Mouse (Mus musculus): ENCODE data around the gene Rdh8.
A peak's percentile ranks its signal among the peaks of the same experiment; 100 is the strongest.
"Not testable (repeated sequence)": the region's sequence is repeated elsewhere in the genome, so short reads cannot be mapped to it uniquely, and the experiment has no call there.

Rdh8 gene

GRCm38 (mm10) chr9:20818236-20818635, at the start of gene Rdh8:
TSS of gene Rdh8 (plus strand) at chr9:20818503.
- no peak for DNase-seq

GRCm38 (mm10) chr9:20781286-20781685, 37.0 kb upstream of the Rdh8 start:
- peak; percentile 21 for DNase-seq

GRCm38 (mm10) chr9:20785055-20785454, 33.2 kb upstream of the Rdh8 start:
- DNase-seq, result peak; percentile 47

- DNase-seq, result no peak
Observed at GRCm38 (mm10) chr9:20787992-20788391, 30.3 kb upstream of the Rdh8 start.

- no peak for DNase-seq
Observed at GRCm38 (mm10) chr9:20789651-20790050, 28.7 kb upstream of the Rdh8 start.

GRCm38 (mm10) chr9:20790345-20790744, 28.0 kb upstream of the Rdh8 start:
- no peak for DNase-seq

GRCm38 (mm10) chr9:20794108-20794806, 24.0 kb upstream of the Rdh8 start:
- DNase-seq, result peak; percentile 57

GRCm38 (mm10) chr9:20804266-20805158, 13.8 kb upstream of the Rdh8 start:
- DNase-seq, result peak; percentile 76

GRCm38 (mm10) chr9:20805159-20805495, 13.2 kb upstream of the Rdh8 start:
- peak; percentile 31 for DNase-seq

- DNase-seq, result peak; percentile 21
Observed at GRCm38 (mm10) chr9:20805706-20806105, 12.6 kb upstream of the Rdh8 start.

GRCm38 (mm10) chr9:20810271-20810670, 8.0 kb upstream of the Rdh8 start:
- no peak for DNase-seq

GRCm38 (mm10) chr9:20810773-20811172, 7.5 kb upstream of the Rdh8 start:
- no peak for DNase-seq

GRCm38 (mm10) chr9:20812537-20813271, 5.6 kb upstream of the Rdh8 start:
- peak; percentile 81 for DNase-seq

GRCm38 (mm10) chr9:20814521-20815272, 3.6 kb upstream of the Rdh8 start, which contains the start of gene Col5a3:
TSS of gene Col5a3 (minus strand) at chr9:20815067.
- DNase-seq, result peak; percentile 79

- no peak for DNase-seq
Observed at GRCm38 (mm10) chr9:20820001-20820400, 1.7 kb downstream of the Rdh8 start.

GRCm38 (mm10) chr9:20822821-20823220, 4.5 kb downstream of the Rdh8 start:
- no peak for DNase-seq

- no peak for DNase-seq
Observed at GRCm38 (mm10) chr9:20825781-20826180, 7.5 kb downstream of the Rdh8 start.

GRCm38 (mm10) chr9:20828127-20828526, 9.8 kb downstream of the Rdh8 start:
- no peak for DNase-seq

GRCm38 (mm10) chr9:20830901-20831643, 12.8 kb downstream of the Rdh8 start:
- peak; percentile 98 for DNase-seq

- no peak for DNase-seq
Observed at GRCm38 (mm10) chr9:20834881-20835280, 16.6 kb downstream of the Rdh8 start.

GRCm38 (mm10) chr9:20835431-20835954, 17.2 kb downstream of the Rdh8 start:
- DNase-seq, result not testable (repeated sequence)

Measured in kidney, postnatal 10 days (tissue).